Mouse (Mus musculus) lung, adult 2 months (tissue): ENCODE measurements around the gene Gm20662.

Source experiments
- CTCF ChIP-seq: fragments of 200-500 bp; IDR thresholded peaks from 2 replicates; pipeline ENCODE4 v1.5.1; 2011; ENCODE audit warnings: mild to moderate bottlenecking, low read length, control low read depth; ENCODE audit not compliant: insufficient read depth
- POLR2A ChIP-seq: fragments of 200-500 bp; IDR thresholded peaks from 2 replicates; pipeline ENCODE4 v1.6.1; 2011; ENCODE audit warnings: low read depth, mild to moderate bottlenecking, control low read depth, low read length, borderline replicate concordance; ENCODE audit errors: extremely low read depth

DNA sequence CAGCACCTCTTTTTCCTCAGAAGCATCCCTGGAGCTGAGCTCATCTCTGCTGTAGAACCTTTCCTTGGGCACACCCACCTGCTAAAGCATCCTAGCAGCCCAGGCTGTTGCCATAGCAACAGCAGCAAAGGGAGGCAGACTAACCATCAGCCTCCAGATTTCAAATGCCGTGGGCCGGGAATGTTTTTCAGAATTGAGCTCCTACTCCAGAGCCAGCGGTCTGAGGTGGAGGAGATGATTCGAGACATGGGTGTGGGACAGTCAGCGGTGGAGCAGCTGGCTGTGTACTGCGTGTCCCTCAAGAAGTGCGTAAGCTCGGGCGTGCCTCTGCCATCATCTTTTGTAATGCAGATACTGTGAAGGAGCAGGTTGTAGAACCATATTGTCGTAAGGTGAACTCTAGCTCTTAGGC, 34.8 kb upstream of the Gm20662 start:
- no peak for TF ChIP-seq CTCF
- TF ChIP-seq POLR2A = no peak
